17 mouse cellular contexts compared by ENCODE assay signal in genomic region chr13:3751222-3751621, GRCm38 (mm10). TPM values are rescaled to one million over a fixed set of nuclear protein-coding genes. Genes with fewer than 3 reads are reported as not detected.
"Had no signal": no experiment of that assay in that cellular context is flagged by ENCODE, and none has a peak within 500 bp of the region (broad histone marks: within the 10 kb centered on the region; RNA-seq: fewer than 3 reads in every experiment).

No protein-coding gene starts in this region.

- H3K36me3 ChIP-seq: limb, embryonic 13.5 days; liver, embryonic 15.5 days; midbrain, embryonic 13.5 days had no signal

- H3K9ac ChIP-seq: limb, embryonic 13.5 days; liver, embryonic 15.5 days; midbrain, embryonic 13.5 days had no signal

- H3K27me3 ChIP-seq: limb, embryonic 13.5 days; liver, embryonic 15.5 days; midbrain, embryonic 13.5 days had no signal

- H3K9me3 ChIP-seq: limb, embryonic 13.5 days; liver, embryonic 15.5 days; midbrain, embryonic 13.5 days had no signal

- H3K27ac ChIP-seq: limb, embryonic 13.5 days; liver, embryonic 15.5 days; midbrain, embryonic 13.5 days had no signal

- DNase-seq: left cerebral cortex, postnatal 4 days; right cerebral cortex, postnatal 14 days; thymus, adult 18-20 months; thymus, postnatal 14 days had no signal

- ATAC-seq: intestine, embryonic 16.5 days; midbrain, embryonic 13.5 days had no signal

- H3K4me2 ChIP-seq: limb, embryonic 13.5 days; liver, embryonic 15.5 days; midbrain, embryonic 13.5 days had no signal

- H3K4me3 ChIP-seq: limb, embryonic 13.5 days; liver, embryonic 15.5 days; midbrain, embryonic 13.5 days had no signal

- H3K4me1 ChIP-seq: liver, embryonic 15.5 days; midbrain, embryonic 13.5 days had no signal

RNA-seq across cellular contexts. Expression of gene Calml3, which starts 52.9 kb away (rescaled TPM):
- total RNA-seq: layer of hippocampus, adult 8-10 months; layer of hippocampus, postnatal 14 days; left cerebral cortex, adult 18-20 months; left cerebral cortex, postnatal 10 days; left cerebral cortex, postnatal 4 days; liver, adult 2 months; megakaryocyte progenitor cell, adult 5-6 weeks had no signal
- polyA plus RNA-seq: intestine, embryonic 16.5 days; large intestine, adult 2 months; liver, adult 2 months; liver, embryonic 15.5 days; midbrain, embryonic 13.5 days; midbrain, postnatal 0 days; neural tube, embryonic 14.5 days had no signal
